Mouse (Mus musculus) stomach, postnatal 0 days (tissue): ENCODE measurements around the gene Olfr66.

Experiments
- CTCF ChIP-seq: IDR thresholded peaks from 2 replicates; pipeline ENCODE4 v1.5.1; 2016; ENCODE audit warnings: antibody characterized with exemption, low read depth, mild to moderate bottlenecking, moderate library complexity
- EP300 ChIP-seq: optimal IDR thresholded peaks from 2 replicates; pipeline ENCODE3; 2016; ENCODE audit warnings: antibody characterized with exemption

DNA sequence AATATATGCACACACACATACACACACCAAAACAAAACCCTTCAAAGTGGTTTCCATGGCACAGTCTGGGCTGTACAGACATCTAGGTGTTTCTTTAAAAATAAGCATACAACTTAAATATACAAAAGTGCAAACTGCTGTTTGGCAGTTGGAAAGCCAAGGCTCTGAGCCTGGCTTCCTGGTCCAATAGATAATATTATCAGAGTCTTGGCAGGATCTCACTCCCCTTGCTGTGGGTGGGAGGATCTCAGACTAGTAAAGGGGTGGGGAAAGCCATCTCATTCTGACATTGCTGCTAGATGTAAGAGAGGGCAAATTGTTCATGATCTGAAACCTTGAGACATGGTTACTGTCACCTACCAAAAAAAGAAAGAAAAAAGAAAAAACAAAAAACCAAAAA is 15.4 kb downstream of the Olfr66 start:
- no peak for TF ChIP-seq EP300
- no peak for TF ChIP-seq CTCF
